Mouse (Mus musculus): ENCODE measurements at regions not wholly inside any gene's neighbourhood (a gene's known extent, or its start where the extent isn't known, plus 50 kb on each side); places are given as distances from the start of the nearest gene placed in this dataset.
A peak's percentile ranks its signal among the peaks of the same experiment; 100 is the strongest.

GRCm38 (mm10) chr9:120771896-120772530 lies 157.0 kb upstream of the Ctnnb1 start:
- Histone ChIP-seq H3K27me3 (ENCODE audit: control insufficient read depth, insufficient read depth, insufficient read length) (no peaks in the 10 kb centered on the region), H3K36me3 (ENCODE audit: control insufficient read depth, insufficient read depth) (no peaks in the 10 kb centered on the region), H3ac (ENCODE audit: control insufficient read depth, insufficient read length) (no peak overlapping the region), H3K4me3 (no peak overlapping the region), H3K4me2 (ENCODE audit: low read depth) (no peak overlapping the region), H3K79me2 (ENCODE audit: control insufficient read depth, insufficient read depth) (no peaks in the 10 kb centered on the region)
- TF ChIP-seq POLR2A (IDR thresholded peaks at IDR 0.05; ENCODE audit: insufficient read length, low read depth), result no peak
- TF ChIP-seq MYOG (IDR thresholded peaks at IDR 0.05; ENCODE audit: control insufficient read depth in 1 of 3, insufficient read depth in 1 of 3, insufficient read length in 2 of 3, low read depth in 2 of 3), result no peak
- no peak for TF ChIP-seq MYOD1 (IDR thresholded peaks at IDR 0.05; ENCODE audit: control insufficient read depth in 1 of 3, insufficient read length in 2 of 3, low read depth in 2 of 3)
- no peak for TF ChIP-seq MAX (IDR thresholded peaks at IDR 0.05; ENCODE audit: low read depth)
- TF ChIP-seq E2F4 (IDR thresholded peaks at IDR 0.05; ENCODE audit: insufficient read depth), result no peak
- no peak for TF ChIP-seq TCF12 (IDR thresholded peaks at IDR 0.05; ENCODE audit: insufficient read depth, poor library complexity, severe bottlenecking)
- TF ChIP-seq USF1 (IDR thresholded peaks at IDR 0.05; ENCODE audit: low read depth), result no peak
- no peak for TF ChIP-seq CEBPB (IDR thresholded peaks at IDR 0.05; ENCODE audit: insufficient read depth, poor library complexity, severe bottlenecking)
- no peak for TF ChIP-seq TCF3 (IDR thresholded peaks at IDR 0.05; ENCODE audit: insufficient read length, low read depth)
- TF ChIP-seq SRF (IDR thresholded peaks at IDR 0.05; ENCODE audit: control insufficient read depth, insufficient read length, low read depth), result no peak
- TF ChIP-seq POLR2AphosphoS2 (IDR thresholded peaks at IDR 0.05; ENCODE audit: insufficient read length, low read depth), result no peak
- no peak for TF ChIP-seq REST (IDR thresholded peaks at IDR 0.05; ENCODE audit: insufficient read depth, insufficient read length)

GRCm38 (mm10) chr9:120774251-120774650 lies 154.8 kb upstream of the Ctnnb1 start:
- Histone ChIP-seq H3ac (ENCODE audit: control insufficient read depth, insufficient read length) (no peak overlapping the region), H3K4me2 (ENCODE audit: low read depth) (no peak overlapping the region), H3K36me3 (ENCODE audit: control insufficient read depth, insufficient read depth) (no peaks in the 10 kb centered on the region), H3K4me3 (no peak overlapping the region), H3K27me3 (ENCODE audit: control insufficient read depth, insufficient read depth, insufficient read length) (no peaks in the 10 kb centered on the region), H3K79me2 (ENCODE audit: control insufficient read depth, insufficient read depth) (no peaks in the 10 kb centered on the region)
- TF ChIP-seq MAX (IDR thresholded peaks at IDR 0.05; ENCODE audit: low read depth), result no peak
- no peak for TF ChIP-seq POLR2A (IDR thresholded peaks at IDR 0.05; ENCODE audit: insufficient read length, low read depth)
- TF ChIP-seq USF1 (IDR thresholded peaks at IDR 0.05; ENCODE audit: low read depth), result no peak
- no peak for TF ChIP-seq SRF (IDR thresholded peaks at IDR 0.05; ENCODE audit: control insufficient read depth, insufficient read length, low read depth)
- TF ChIP-seq POLR2AphosphoS2 (IDR thresholded peaks at IDR 0.05; ENCODE audit: insufficient read length, low read depth), result no peak
- TF ChIP-seq CEBPB (IDR thresholded peaks at IDR 0.05; ENCODE audit: insufficient read depth, poor library complexity, severe bottlenecking), result no peak
- TF ChIP-seq TCF12 (IDR thresholded peaks at IDR 0.05; ENCODE audit: insufficient read depth, poor library complexity, severe bottlenecking), result no peak
- no peak for TF ChIP-seq TCF3 (IDR thresholded peaks at IDR 0.05; ENCODE audit: insufficient read length, low read depth)

- TF ChIP-seq SRF (IDR thresholded peaks at IDR 0.05; ENCODE audit: control insufficient read depth, insufficient read length, low read depth) (no peak), MYOD1 (IDR thresholded peaks at IDR 0.05; ENCODE audit: control insufficient read depth in 1 of 3, insufficient read length in 2 of 3, low read depth in 2 of 3) (no peak)
Observed at GRCm38 (mm10) chr9:120774772-120775171, 154.2 kb upstream of the Ctnnb1 start.

DNA sequence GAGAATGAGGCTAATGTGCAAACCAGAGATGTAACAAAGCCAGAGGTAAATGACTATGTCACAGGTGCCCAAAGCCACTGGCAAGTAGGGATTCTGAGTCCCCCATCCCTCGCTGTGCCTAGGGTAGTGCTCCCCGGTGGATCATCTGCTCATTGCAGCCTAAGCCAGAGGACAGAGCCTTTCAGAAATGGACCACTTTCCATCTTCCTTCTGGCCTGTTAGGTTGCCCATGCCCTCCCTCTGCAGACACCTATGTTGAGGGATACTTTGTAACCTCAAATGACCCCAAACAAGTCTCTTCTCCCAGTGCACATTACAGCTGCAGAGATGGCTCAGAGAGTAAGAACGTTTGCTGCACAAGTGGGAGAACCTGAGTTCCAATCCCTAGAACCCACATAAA lies 153.3 kb upstream of the Ctnnb1 start:
- no peak for TF ChIP-seq CEBPB (IDR thresholded peaks at IDR 0.05; ENCODE audit: insufficient read depth, poor library complexity, severe bottlenecking)
- no peak for TF ChIP-seq E2F4 (IDR thresholded peaks at IDR 0.05; ENCODE audit: insufficient read depth)
- no peak for TF ChIP-seq POLR2AphosphoS2 (IDR thresholded peaks at IDR 0.05; ENCODE audit: insufficient read length, low read depth)
- no peak for TF ChIP-seq POLR2A (IDR thresholded peaks at IDR 0.05; ENCODE audit: insufficient read length, low read depth)
- TF ChIP-seq TCF3 (IDR thresholded peaks at IDR 0.05; ENCODE audit: insufficient read length, low read depth), result no peak
- no peak for TF ChIP-seq MYOG (IDR thresholded peaks at IDR 0.05; ENCODE audit: control insufficient read depth in 1 of 3, insufficient read depth in 1 of 3, insufficient read length in 2 of 3, low read depth in 2 of 3)
- no peak for TF ChIP-seq TCF12 (IDR thresholded peaks at IDR 0.05; ENCODE audit: insufficient read depth, poor library complexity, severe bottlenecking)
- no peak for TF ChIP-seq MYOD1 (IDR thresholded peaks at IDR 0.05; ENCODE audit: control insufficient read depth in 1 of 3, insufficient read length in 2 of 3, low read depth in 2 of 3)
- no peak for TF ChIP-seq USF1 (IDR thresholded peaks at IDR 0.05; ENCODE audit: low read depth)
- no peak for TF ChIP-seq SRF (IDR thresholded peaks at IDR 0.05; ENCODE audit: control insufficient read depth, insufficient read length, low read depth)
- no peak for TF ChIP-seq REST (IDR thresholded peaks at IDR 0.05; ENCODE audit: insufficient read depth, insufficient read length)
- no peak for TF ChIP-seq MAX (IDR thresholded peaks at IDR 0.05; ENCODE audit: low read depth)
- H3K4me2 ChIP-seq (ENCODE audit: low read depth), result peak overlapping the region; percentile 77

More at GRCm38 (mm10) chr9:120774772-120775171, 154.2 kb upstream of the Ctnnb1 start:
- H3K36me3 ChIP-seq (ENCODE audit: control insufficient read depth, insufficient read depth), result no peaks in the 10 kb centered on the region
- no peak overlapping the region for H3K4me2 ChIP-seq (ENCODE audit: low read depth)
- no peak overlapping the region for H3K4me3 ChIP-seq
- H3K27me3 ChIP-seq (ENCODE audit: control insufficient read depth, insufficient read depth, insufficient read length), result no peaks in the 10 kb centered on the region
- no peak overlapping the region for H3ac ChIP-seq (ENCODE audit: control insufficient read depth, insufficient read length)
- H3K79me2 ChIP-seq (ENCODE audit: control insufficient read depth, insufficient read depth), result no peaks in the 10 kb centered on the region

GRCm38 (mm10) chr9:120776456-120777001 lies 152.5 kb upstream of the Ctnnb1 start:
- TF ChIP-seq CEBPB (IDR thresholded peaks at IDR 0.05; ENCODE audit: insufficient read depth, poor library complexity, severe bottlenecking) (peak; percentile 89), USF1 (IDR thresholded peaks at IDR 0.05; ENCODE audit: low read depth) (peak; percentile 72), MYOD1 (IDR thresholded peaks at IDR 0.05; ENCODE audit: control insufficient read depth in 1 of 3, insufficient read length in 2 of 3, low read depth in 2 of 3) (no peak)

More for the DNA sequence above, 153.3 kb upstream of the Ctnnb1 start:
- Histone ChIP-seq H3ac (ENCODE audit: control insufficient read depth, insufficient read length) (no peak overlapping the region), H3K79me2 (ENCODE audit: control insufficient read depth, insufficient read depth) (no peaks in the 10 kb centered on the region), H3K36me3 (ENCODE audit: control insufficient read depth, insufficient read depth) (no peaks in the 10 kb centered on the region), H3K4me3 (no peak overlapping the region), H3K27me3 (ENCODE audit: control insufficient read depth, insufficient read depth, insufficient read length) (no peaks in the 10 kb centered on the region)

More at GRCm38 (mm10) chr9:120776456-120777001, 152.5 kb upstream of the Ctnnb1 start:
- Histone ChIP-seq H3K4me3 (no peak overlapping the region), H3ac (ENCODE audit: control insufficient read depth, insufficient read length) (no peak overlapping the region), H3K36me3 (ENCODE audit: control insufficient read depth, insufficient read depth) (no peaks in the 10 kb centered on the region), H3K27me3 (ENCODE audit: control insufficient read depth, insufficient read depth, insufficient read length) (no peaks in the 10 kb centered on the region), H3K79me2 (ENCODE audit: control insufficient read depth, insufficient read depth) (no peaks in the 10 kb centered on the region), H3K4me2 (ENCODE audit: low read depth) (peak overlapping the region; percentile 77)
